Mouse (Mus musculus): ENCODE measurements around the gene Psmd1. TPM values are rescaled to one million over a fixed set of nuclear protein-coding genes. Genes with fewer than 3 reads are reported as not detected.
A peak's percentile ranks its signal among the peaks of the same experiment; 100 is the strongest.
"Not testable (repeated sequence)": the region's sequence is repeated elsewhere in the genome, so short reads cannot be mapped to it uniquely, and the experiment has no call there.

Gene Psmd1
- 100 to 1,000 TPM; 117 to 122 (median 118) TPM for total RNA-seq (2022)

- DNase-seq (ENCODE audit: low spot score in 2 of 2) = peak; percentile 85 to 89
Measured at GRCm38 (mm10) chr1:86064271-86064991, at the start of gene Psmd1. Gene Psmd1, plus strand, starts transcription at chr1:86064387.

GRCm38 (mm10) chr1:86015758-86016157, 48.4 kb upstream of the Psmd1 start:
- not testable (repeated sequence) for DNase-seq (ENCODE audit: low spot score in 2 of 2)

GRCm38 (mm10) chr1:86016516-86016915, 47.7 kb upstream of the Psmd1 start, which contains the start of gene Spata3:
Gene Spata3, plus strand, starts transcription at chr1:86016816.
- DNase-seq (ENCODE audit: low spot score in 2 of 2) = no peak

- peak; percentile 48 to 67 for DNase-seq (ENCODE audit: low spot score in 2 of 2)
Measured at GRCm38 (mm10) chr1:86018235-86019055, 45.7 kb upstream of the Psmd1 start.

- DNase-seq (ENCODE audit: low spot score in 2 of 2) = no peak
Measured at GRCm38 (mm10) chr1:86021365-86021989, 42.7 kb upstream of the Psmd1 start.

GRCm38 (mm10) chr1:86032273-86032987, 31.8 kb upstream of the Psmd1 start:
- peak; percentile 74 to 85 for DNase-seq (ENCODE audit: low spot score in 2 of 2)

- DNase-seq (ENCODE audit: low spot score in 2 of 2) = peak in 1 of 2 experiments; percentile 32
Measured at GRCm38 (mm10) chr1:86038191-86038951, 25.8 kb upstream of the Psmd1 start.

GRCm38 (mm10) chr1:86040131-86040530, 24.1 kb upstream of the Psmd1 start:
- DNase-seq (ENCODE audit: low spot score in 2 of 2) = no peak

- DNase-seq (ENCODE audit: low spot score in 2 of 2) = no peak
Measured at GRCm38 (mm10) chr1:86040817-86041216, 23.4 kb upstream of the Psmd1 start.

- no peak for DNase-seq (ENCODE audit: low spot score in 2 of 2)
Measured at GRCm38 (mm10) chr1:86045056-86045455, 19.1 kb upstream of the Psmd1 start.

- DNase-seq (ENCODE audit: low spot score in 2 of 2) = peak in 1 of 2 experiments; percentile 22
Measured at GRCm38 (mm10) chr1:86045848-86046805, 18.1 kb upstream of the Psmd1 start, which contains the start of gene 2810459M11Rik. Gene 2810459M11Rik, plus strand, starts transcription at chr1:86045863.

- no peak for DNase-seq (ENCODE audit: low spot score in 2 of 2)
Measured at GRCm38 (mm10) chr1:86046833-86047563, 17.2 kb upstream of the Psmd1 start.

GRCm38 (mm10) chr1:86048231-86048630, 16.0 kb upstream of the Psmd1 start:
- DNase-seq (ENCODE audit: low spot score in 2 of 2) = no peak

GRCm38 (mm10) chr1:86048744-86049143, 15.4 kb upstream of the Psmd1 start:
- no peak for DNase-seq (ENCODE audit: low spot score in 2 of 2)

- peak; percentile 82 to 83 for DNase-seq (ENCODE audit: low spot score in 2 of 2)
Measured at GRCm38 (mm10) chr1:86053198-86053921, 10.8 kb upstream of the Psmd1 start.

- no peak for DNase-seq (ENCODE audit: low spot score in 2 of 2)
Measured at GRCm38 (mm10) chr1:86054943-86055342, 9.2 kb upstream of the Psmd1 start.

GRCm38 (mm10) chr1:86056284-86056683, 7.9 kb upstream of the Psmd1 start:
- no peak for DNase-seq (ENCODE audit: low spot score in 2 of 2)

Data from layer of hippocampus, adult 8-10 months (tissue).